In the genomic region with DNA sequence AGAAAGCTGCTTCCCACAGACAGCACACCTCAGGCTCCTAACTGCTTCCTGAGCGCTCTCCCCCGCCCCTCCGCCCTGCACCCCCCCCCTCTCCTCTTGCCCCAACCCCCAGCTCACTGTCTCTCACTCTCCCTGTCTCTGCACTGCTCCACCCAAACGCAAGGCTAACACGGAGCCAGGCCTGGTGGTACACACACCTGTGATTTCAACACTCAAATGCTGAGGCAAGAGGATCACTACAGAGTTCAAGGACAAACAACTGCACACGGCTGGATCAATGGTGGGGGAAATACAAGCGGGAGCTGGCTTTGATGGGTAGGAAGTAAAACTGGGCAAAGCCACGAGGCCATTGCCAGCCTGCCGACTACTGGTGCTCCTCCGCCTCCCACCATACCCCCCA, we compare ENCODE assay signal across 23 mouse cellular contexts.
DNase-seq lines count a peak whose midpoint lies in the region; ATAC-seq and TF ChIP-seq lines count a peak whose summit lies in the region.
"Had no signal": no experiment of that assay in that cellular context is flagged by ENCODE, and none has a peak within 500 bp of the region (broad histone marks: within the 10 kb centered on the region; RNA-seq: fewer than 3 reads in every experiment).

No protein-coding gene starts in this region.

- no peak for DNase-seq in lung, embryonic 14.5 days
- no peak for DNase-seq in lung, postnatal 4 days
- no peak for DNase-seq in ovary, postnatal 14 days (ENCODE audit: low spot score)
- no peak for DNase-seq in layer of hippocampus, adult 9-10 months (ENCODE audit: low spot score)
- DNase-seq: adrenal gland, postnatal 36 days; cerebellum, adult 9-11 months; heart, postnatal 14 days; kidney, adult 2 months; lung, adult 2 months; right cerebral cortex, postnatal 4 days; thymus, postnatal 14 days had no signal

- ATAC-seq in lung, embryonic 14.5 days (ENCODE audit: insufficient read depth), result no peak
- ATAC-seq in liver, embryonic 12.5 days, result peak; percentile 43
- ATAC-seq in forebrain, embryonic 16.5 days, result no peak
- ATAC-seq: hindbrain, postnatal 0 days; midbrain, embryonic 16.5 days had no signal

- H3K4me3 ChIP-seq in lung, embryonic 14.5 days (ENCODE audit: low read depth, low read length), result no peak overlapping the region
- no peak overlapping the region for H3K4me3 ChIP-seq in liver, embryonic 12.5 days
- H3K4me3 ChIP-seq in small intestine, adult 2 months (ENCODE audit: low read depth, low read length), result no peak overlapping the region
- H3K4me3 ChIP-seq in forebrain, embryonic 16.5 days (replicated peaks; ENCODE audit: low read length), result no peak overlapping the region
- H3K4me3 ChIP-seq: forebrain, embryonic 12.5 days; heart, embryonic 13.5 days; left cerebral cortex, adult 2 months; myocyte; neural tube, embryonic 13.5 days had no signal

- H3K9ac ChIP-seq in lung, embryonic 14.5 days, result no peak overlapping the region
- no peak overlapping the region for H3K9ac ChIP-seq in liver, embryonic 12.5 days
- no peak overlapping the region for H3K9ac ChIP-seq in forebrain, embryonic 16.5 days (replicated peaks; ENCODE audit: low read depth, low read length)
- H3K9ac ChIP-seq: forebrain, embryonic 12.5 days; heart, embryonic 13.5 days; neural tube, embryonic 13.5 days had no signal

- no peaks in the 10 kb centered on the region for H3K9me3 ChIP-seq in lung, embryonic 14.5 days (ENCODE audit: low read depth, low read length)
- H3K9me3 ChIP-seq in liver, embryonic 12.5 days (replicated peaks), result no peaks in the 10 kb centered on the region
- H3K9me3 ChIP-seq in forebrain, embryonic 16.5 days (ENCODE audit: control insufficient read depth, low read length), result no peaks in the 10 kb centered on the region
- H3K9me3 ChIP-seq: forebrain, embryonic 12.5 days; heart, embryonic 13.5 days; neural tube, embryonic 13.5 days had no signal

- no peak for TF ChIP-seq CTCF in lung, embryonic 14.5 days (IDR thresholded peaks at IDR 0.05; ENCODE audit: low read depth)
- TF ChIP-seq CTCF in small intestine, adult 2 months (IDR thresholded peaks at IDR 0.05; ENCODE audit: extremely low read depth, insufficient read length, insufficient replicate concordance, low read depth, low read length), result no peak

- WGBS in lung, embryonic 14.5 days, result 35% methylated on average over 10 of the region's 10 CpGs
- WGBS in liver, embryonic 12.5 days (ENCODE audit: insufficient replicate concordance), result 42% methylated on average over 9 of the region's 10 CpGs
- WGBS in small intestine, adult 2 months, result 33% methylated on average over 10 of the region's 10 CpGs
- 66% methylated on average over 10 of the region's 10 CpGs for WGBS in forebrain, embryonic 16.5 days

- peak overlapping the region; percentile 8; the same call in 1 of the 2 replicates for H3K27ac ChIP-seq in lung, embryonic 14.5 days (ENCODE audit: low read depth)
- no peak overlapping the region for H3K27ac ChIP-seq in liver, embryonic 12.5 days
- H3K27ac ChIP-seq in small intestine, adult 2 months (ENCODE audit: insufficient read depth, low read depth, low read length), result peak overlapping the region; percentile 1; the same call in 1 of the 2 replicates
- no peak overlapping the region for H3K27ac ChIP-seq in forebrain, embryonic 16.5 days (ENCODE audit: low read length)
- H3K27ac ChIP-seq: forebrain, embryonic 12.5 days; heart, embryonic 13.5 days; hindbrain, postnatal 0 days; kidney, postnatal 0 days; left cerebral cortex, adult 2 months; macrophage; neural tube, embryonic 13.5 days had no signal

- H3K27me3 ChIP-seq in lung, embryonic 14.5 days (ENCODE audit: insufficient read depth, low read length), result no peaks in the 10 kb centered on the region
- H3K27me3 ChIP-seq in liver, embryonic 12.5 days (replicated peaks), result peaks cover 7% of the 10 kb centered on the region; the same call in 1 of the 2 replicates
- no peaks in the 10 kb centered on the region for H3K27me3 ChIP-seq in small intestine, adult 2 months (ENCODE audit: control insufficient read depth, insufficient read depth, low read length)
- 0 out of 2 replicates have a peak, but pooled peaks cover 2% of the 10 kb centered on the region for H3K27me3 ChIP-seq in forebrain, embryonic 16.5 days (replicated peaks; ENCODE audit: control insufficient read depth, insufficient read depth, low read length)

- H3K4me2 ChIP-seq in lung, embryonic 14.5 days, result no peak overlapping the region
- no peak overlapping the region for H3K4me2 ChIP-seq in liver, embryonic 12.5 days
- no peak overlapping the region for H3K4me2 ChIP-seq in forebrain, embryonic 16.5 days (ENCODE audit: low read length)
- H3K4me2 ChIP-seq: forebrain, embryonic 12.5 days; heart, embryonic 13.5 days; neural tube, embryonic 13.5 days had no signal

- TF ChIP-seq POLR2A in small intestine, adult 2 months (IDR thresholded peaks at IDR 0.05; ENCODE audit: low read depth, low read length), result no peak

- H3K4me1 ChIP-seq in lung, embryonic 14.5 days (ENCODE audit: insufficient read depth), result peaks cover 15% of the 10 kb centered on the region; the same call in 1 of the 2 replicates
- peaks cover 14% of the 10 kb centered on the region; the same call in 1 of the 2 replicates for H3K4me1 ChIP-seq in liver, embryonic 12.5 days
- H3K4me1 ChIP-seq in small intestine, adult 2 months (ENCODE audit: control insufficient read depth, insufficient read depth, insufficient read length, low read length), result no peaks in the 10 kb centered on the region; the same call in 1 of the 2 replicates
- H3K4me1 ChIP-seq in forebrain, embryonic 16.5 days (replicated peaks; ENCODE audit: control insufficient read depth, insufficient read depth, low read length), result no peaks in the 10 kb centered on the region
- H3K4me1 ChIP-seq: heart, embryonic 13.5 days had no signal

- no peaks in the 10 kb centered on the region for H3K36me3 ChIP-seq in lung, embryonic 14.5 days (ENCODE audit: insufficient read depth)
- no peaks in the 10 kb centered on the region for H3K36me3 ChIP-seq in liver, embryonic 12.5 days
- H3K36me3 ChIP-seq in small intestine, adult 2 months (ENCODE audit: control insufficient read depth, insufficient read depth, low read length), result no peaks in the 10 kb centered on the region
- H3K36me3 ChIP-seq in forebrain, embryonic 16.5 days (ENCODE audit: control insufficient read depth, insufficient read depth), result no peaks in the 10 kb centered on the region
- H3K36me3 ChIP-seq: forebrain, embryonic 12.5 days; heart, embryonic 13.5 days; neural tube, embryonic 13.5 days had no signal

Comparison
In these comparisons a context has a peak if more than half of its experiments do, and no peak if none do; other contexts are left out.
1. H3K27ac ChIP-seq: peak in lung, embryonic 14.5 days (single experiment) and small intestine, adult 2 months (single experiment); none in liver, embryonic 12.5 days (single experiment) and forebrain, embryonic 16.5 days (single experiment).